Mouse (Mus musculus): Measurements from ENCODE around the gene Nexn.

DNA sequence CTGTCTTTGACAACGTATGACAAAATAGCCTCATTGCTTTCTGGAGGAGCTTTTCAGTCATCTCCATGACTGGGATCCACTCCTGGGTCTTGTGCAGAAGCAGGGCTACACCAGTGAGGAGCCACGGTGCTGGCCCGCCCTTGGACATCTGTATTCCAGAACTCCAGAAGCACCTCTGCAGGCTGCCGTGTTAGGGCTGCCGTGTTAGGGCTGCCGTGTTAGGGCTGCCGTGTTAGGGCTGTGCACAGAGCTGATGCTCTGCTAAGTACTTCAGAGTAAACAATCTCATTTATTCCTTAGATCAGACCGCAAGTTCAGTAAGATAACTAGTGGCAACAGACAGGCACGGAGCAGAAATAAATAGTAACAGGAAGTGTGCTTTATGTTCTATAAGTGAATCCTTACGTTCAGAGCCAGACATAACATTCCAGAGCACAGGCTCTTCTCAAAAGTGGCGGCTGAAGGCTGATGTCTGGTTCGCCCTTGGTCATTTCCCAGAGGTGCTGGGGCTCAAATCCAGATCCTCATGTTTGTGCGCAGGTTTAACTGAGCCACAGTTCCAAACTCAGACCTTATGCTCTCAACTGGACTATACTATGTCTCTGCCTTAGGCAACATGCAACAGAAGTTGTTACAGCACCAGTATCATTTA is 27.5 kb upstream of the Nexn start:
- TF ChIP-seq GATA1 (IDR thresholded peaks at IDR 0.05; ENCODE audit: borderline replicate concordance, low read length) (no peak), FLI1 (IDR thresholded peaks at IDR 0.05; ENCODE audit: low read length) (no peak)

Data from megakaryocyte, embryonic 14.5 days (primary cell).